Mouse (Mus musculus) adrenal gland, adult 8-10 months (tissue): Measurements from ENCODE around the gene Guca2b. TPM values are rescaled to one million over a fixed set of nuclear protein-coding genes. Genes with fewer than 3 reads are reported as not detected.

Experiments
- total RNA-seq, 4 experiments: library from RNA; stranded (reverse); gene quantifications; 2 replicates each; pipeline ENCODE4 v1.2.4; 2022

The Guca2b gene
- total RNA-seq, 4 experiments from 2014 or later: not detected

Other genes with a start within 250 kb of the Guca2b start
- gene Ccdc30, start 243.4 kb downstream of the Guca2b start, total RNA-seq: 10 to 100 TPM; 15.6 to 33.1 (median 20.5) TPM
- 10 to 100 TPM; 47.3 to 58.1 (median 49.5) TPM for gene Ppcs, start 236.5 kb downstream of the Guca2b start, total RNA-seq
- gene Zmynd12, start 236.1 kb downstream of the Guca2b start, total RNA-seq: 1 to 10 TPM; 3.7 to 9.4 (median 6.6) TPM
- gene Rimkla, start 166.3 kb downstream of the Guca2b start, total RNA-seq: under 1 TPM; 0.29 to 0.59 (median 0.46) TPM
- 10 to 100 TPM; 36.4 to 54.2 (median 52.0) TPM for gene Foxj3, start 122.0 kb downstream of the Guca2b start, total RNA-seq
- 10 to 100 TPM in 1 of 4 experiments, 1 to 10 TPM in 3; 8.7 to 10.2 (median 9.2) TPM for gene Frg2f1, start 119.4 kb downstream of the Guca2b start, total RNA-seq
- gene Guca2a, start 21.2 kb downstream of the Guca2b start, total RNA-seq: under 1 TPM in 1 of 4 experiments, not detected in 3; 0.73 TPM
- gene Hivep3, start 74.8 kb upstream of the Guca2b start, total RNA-seq: 10 to 100 TPM in 3 of 4 experiments, 1 to 10 TPM in 1; 8.1 to 28.5 (median 18.5) TPM